ENCODE assay signal across 9 mouse cellular contexts in genomic region chr3:107596559-107596958, GRCm38 (mm10). TPM values are rescaled to one million over a fixed set of nuclear protein-coding genes. Genes with fewer than 3 reads are reported as not detected.
DNase-seq lines count a peak whose midpoint lies in the region.
"Had no signal": no experiment of that assay in that cellular context is flagged by ENCODE, and none has a peak within 500 bp of the region (broad histone marks: within the 10 kb centered on the region; RNA-seq: fewer than 3 reads in every experiment).

No protein-coding gene starts in this region.

- peak; percentile 58 to 68 for DNase-seq in cerebellum, postnatal 10 days
- DNase-seq in cerebellum, adult 9-11 months: no peak
- peak; percentile 16 for DNase-seq in ES-CJ7 (ENCODE audit: low read depth, low spot score)
- DNase-seq in forelimb bud, embryonic 11.5 days (ENCODE audit: low read depth, low spot score): peak; percentile 69
- DNase-seq in kidney, postnatal 4 days: peak; percentile 50 to 65
- no peak for DNase-seq in spleen, postnatal 14 days (ENCODE audit: low spot score in 2 of 2)
- no peak for DNase-seq in right cerebral cortex, adult 18-20 months
- no peak for DNase-seq in thymus, postnatal 0 days (ENCODE audit: low spot score)

RNA-seq across cellular contexts. Expression of gene Alx3, which starts 1.7 kb away (rescaled TPM):
- 0.44 and 0.54 TPM in 2 replicates for polyA plus RNA-seq in thymus, postnatal 0 days (2015; fragmentation: Nextera tagmentation; extraction: Ambion mirVana)
- polyA plus RNA-seq: spleen, adult 2 months had no signal

RNA-seq across cellular contexts. Expression of gene Gm10961, which starts 34.6 kb away (rescaled TPM):
- polyA plus RNA-seq in thymus, postnatal 0 days (2015; fragmentation: Nextera tagmentation; extraction: Ambion mirVana): not detected in 2 replicates
- polyA plus RNA-seq: spleen, adult 2 months had no signal

RNA-seq across cellular contexts. Expression of gene Strip1, which starts 34.9 kb away (rescaled TPM):
- polyA plus RNA-seq in thymus, postnatal 0 days (2015; fragmentation: Nextera tagmentation; extraction: Ambion mirVana): 30.5 and 33.4 TPM in 2 replicates

RNA-seq across cellular contexts. Expression of gene Ubl4b, which starts 41.7 kb away (rescaled TPM):
- polyA plus RNA-seq in thymus, postnatal 0 days (2015; fragmentation: Nextera tagmentation; extraction: Ambion mirVana): not detected in 2 replicates
- polyA plus RNA-seq: spleen, adult 2 months had no signal

Comparison
In these comparisons a context has a peak if more than half of its experiments do, and no peak if none do; other contexts are left out.
1. DNase-seq: peak in cerebellum, postnatal 10 days (2 of 2), ES-CJ7 (single experiment), forelimb bud, embryonic 11.5 days (single experiment) and kidney, postnatal 4 days (2 of 2); none in cerebellum, adult 9-11 months (single experiment), spleen, postnatal 14 days (0 of 2), right cerebral cortex, adult 18-20 months (single experiment) and thymus, postnatal 0 days (single experiment).